Mouse (Mus musculus): ENCODE measurements at regions not wholly inside any gene's neighbourhood (a gene's known extent, or its start where the extent isn't known, plus 50 kb on each side); places are given as distances from the start of the nearest gene placed in this dataset.

DNA sequence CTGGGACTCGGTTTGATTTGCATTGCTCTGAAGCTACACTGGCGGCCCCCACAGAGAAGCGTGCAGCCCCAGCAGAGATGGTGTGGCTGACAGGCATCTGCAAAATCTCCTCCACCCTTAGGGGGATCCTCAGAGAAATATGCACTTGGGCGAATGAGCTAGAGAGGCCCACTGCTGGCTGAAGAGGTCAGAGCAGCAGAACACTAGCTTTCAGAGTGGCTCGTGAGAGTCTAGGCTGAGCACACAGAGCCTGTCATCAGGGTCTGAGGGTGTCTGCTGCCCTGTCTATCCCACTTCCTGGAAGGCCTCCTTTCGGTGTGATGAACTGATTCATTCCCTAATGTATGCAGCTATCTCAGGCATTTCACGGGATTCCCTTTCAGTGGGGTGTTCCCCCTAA is 225.1 kb downstream of the Tle3 start:
- Histone ChIP-seq H3K27ac (ENCODE audit: insufficient read depth, low read length) (no peak overlapping the region), H3K4me3 (ENCODE audit: low read depth, low read length) (no peak overlapping the region)
- TF ChIP-seq EP300 (IDR thresholded peaks at IDR 0.05; ENCODE audit: insufficient read depth, low read depth, low read length) = peak; percentile 39; the same call in 1 of the 2 replicates
- no peak for TF ChIP-seq POLR2A (IDR thresholded peaks at IDR 0.05; ENCODE audit: insufficient read depth, low read length)

DNA sequence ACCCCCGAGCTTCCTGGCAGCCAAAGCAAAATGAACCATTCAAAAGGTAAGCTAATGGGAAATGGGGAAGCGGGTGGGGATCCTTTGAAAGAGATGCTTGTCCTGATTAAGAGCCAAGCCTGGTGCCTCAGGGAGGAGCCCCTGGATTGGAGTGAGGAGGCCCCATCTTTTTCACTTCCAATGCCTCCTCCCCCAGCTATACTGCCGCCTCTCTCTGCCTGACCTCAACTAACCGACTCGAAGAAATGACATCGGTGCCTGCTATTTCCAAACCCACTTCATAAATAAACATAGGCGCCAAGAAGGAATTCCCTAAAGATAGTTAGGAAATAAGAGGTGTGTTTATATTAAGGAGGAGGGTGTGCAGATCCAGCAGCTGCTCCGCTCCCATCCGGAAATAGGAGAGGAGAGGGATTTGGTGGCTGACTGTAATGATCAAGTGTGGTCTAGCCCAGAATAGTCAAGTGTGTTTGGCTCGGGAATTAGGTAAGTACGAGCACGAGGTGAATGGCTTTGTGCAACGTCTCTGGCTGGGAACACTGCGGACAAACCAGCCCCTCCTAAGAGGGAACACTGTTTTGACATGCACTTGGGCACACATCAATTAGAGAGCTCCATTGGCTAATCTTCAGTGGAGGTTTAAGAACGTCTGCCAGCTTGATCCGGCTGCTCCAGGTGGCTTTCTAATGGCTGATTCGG is 224.4 kb downstream of the Tle3 start:
- no peaks in the 10 kb centered on the region for H3K36me3 ChIP-seq (ENCODE audit: control insufficient read depth, insufficient read depth, low read length, poor library complexity, severe bottlenecking)
- no peak overlapping the region for H3K9ac ChIP-seq (ENCODE audit: low read depth, poor library complexity, severe bottlenecking)
- no peak overlapping the region for H3K4me3 ChIP-seq (ENCODE audit: low read depth, low read length)
- TF ChIP-seq CTCF (IDR thresholded peaks at IDR 0.05; ENCODE audit: low read depth, low read length) (no peak), POLR2A (IDR thresholded peaks at IDR 0.05; ENCODE audit: insufficient read depth, low read length) (no peak), EP300 (IDR thresholded peaks at IDR 0.05; ENCODE audit: insufficient read depth, low read depth, low read length) (no peak)
- H3K4me1 ChIP-seq (ENCODE audit: control insufficient read depth, insufficient read depth, low read length) = peaks cover 13% of the 10 kb centered on the region
- H3K9me3 ChIP-seq (replicated peaks; ENCODE audit: control insufficient read depth, insufficient read depth, low read length, poor library complexity, severe bottlenecking) = no peaks in the 10 kb centered on the region
- no peak overlapping the region for H3K27ac ChIP-seq (ENCODE audit: insufficient read depth, low read length)
- no peaks in the 10 kb centered on the region for H3K27me3 ChIP-seq (ENCODE audit: control insufficient read depth, insufficient read depth, low read length, poor library complexity, severe bottlenecking)

More for the DNA sequence above, 225.1 kb downstream of the Tle3 start:
- Histone ChIP-seq H3K9ac (ENCODE audit: low read depth, poor library complexity, severe bottlenecking) (no peak overlapping the region), H3K4me1 (ENCODE audit: control insufficient read depth, insufficient read depth, low read length) (peaks cover 13% of the 10 kb centered on the region), H3K27me3 (ENCODE audit: control insufficient read depth, insufficient read depth, low read length, poor library complexity, severe bottlenecking) (no peaks in the 10 kb centered on the region), H3K9me3 (replicated peaks; ENCODE audit: control insufficient read depth, insufficient read depth, low read length, poor library complexity, severe bottlenecking) (no peaks in the 10 kb centered on the region), H3K36me3 (ENCODE audit: control insufficient read depth, insufficient read depth, low read length, poor library complexity, severe bottlenecking) (no peaks in the 10 kb centered on the region)

DNA sequence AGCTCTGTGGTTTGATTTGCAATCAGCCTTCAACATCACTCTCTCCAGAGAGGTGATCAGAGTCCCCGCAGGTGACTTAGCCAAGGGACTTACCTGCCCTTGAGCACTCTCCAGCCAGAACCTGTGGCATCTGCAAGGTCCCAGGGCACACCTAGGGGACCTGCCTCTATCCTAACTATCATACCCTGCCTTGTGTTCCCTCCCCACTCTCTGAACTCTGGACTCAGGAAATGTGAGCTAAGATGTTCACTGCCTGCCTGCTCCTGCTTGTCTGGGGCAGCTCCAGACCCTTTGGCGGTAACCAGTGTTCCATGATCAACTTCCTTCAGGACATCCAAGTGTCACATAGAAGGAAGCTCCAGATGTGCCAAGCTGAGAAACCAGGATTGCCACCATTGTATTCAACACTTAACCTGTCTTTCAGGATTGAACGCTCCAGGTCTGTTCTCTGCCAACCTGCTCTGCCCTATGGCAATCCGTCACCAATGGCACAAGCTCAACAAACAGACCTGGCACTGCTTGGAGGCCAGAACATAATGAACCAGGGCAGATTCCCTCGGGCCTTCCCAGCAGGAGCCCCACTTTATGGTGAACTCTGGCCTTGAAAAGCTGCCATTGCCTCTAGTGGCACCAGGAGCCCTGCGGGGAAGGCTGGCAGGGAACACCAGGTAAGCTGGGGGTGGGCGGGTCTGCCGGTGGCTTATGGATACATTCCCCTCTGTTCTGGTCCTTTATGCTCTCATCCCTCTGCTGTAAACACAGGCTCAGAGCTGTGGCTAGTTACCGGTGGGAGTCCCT is 223.2 kb downstream of the Tle3 start:
- no peaks in the 10 kb centered on the region for H3K9me3 ChIP-seq (replicated peaks; ENCODE audit: control insufficient read depth, insufficient read depth, low read length, poor library complexity, severe bottlenecking)
- no peaks in the 10 kb centered on the region for H3K27me3 ChIP-seq (ENCODE audit: control insufficient read depth, insufficient read depth, low read length, poor library complexity, severe bottlenecking)
- TF ChIP-seq POLR2A (IDR thresholded peaks at IDR 0.05; ENCODE audit: insufficient read depth, low read length) (no peak), EP300 (IDR thresholded peaks at IDR 0.05; ENCODE audit: insufficient read depth, low read depth, low read length) (no peak), CTCF (IDR thresholded peaks at IDR 0.05; ENCODE audit: low read depth, low read length) (no peak)
- no peak overlapping the region for H3K9ac ChIP-seq (ENCODE audit: low read depth, poor library complexity, severe bottlenecking)
- H3K36me3 ChIP-seq (ENCODE audit: control insufficient read depth, insufficient read depth, low read length, poor library complexity, severe bottlenecking) = no peaks in the 10 kb centered on the region
- H3K4me1 ChIP-seq (ENCODE audit: control insufficient read depth, insufficient read depth, low read length) = peaks cover 13% of the 10 kb centered on the region
- H3K4me3 ChIP-seq (ENCODE audit: low read depth, low read length) = no peak overlapping the region
- no peak overlapping the region for H3K27ac ChIP-seq (ENCODE audit: insufficient read depth, low read length)

DNA sequence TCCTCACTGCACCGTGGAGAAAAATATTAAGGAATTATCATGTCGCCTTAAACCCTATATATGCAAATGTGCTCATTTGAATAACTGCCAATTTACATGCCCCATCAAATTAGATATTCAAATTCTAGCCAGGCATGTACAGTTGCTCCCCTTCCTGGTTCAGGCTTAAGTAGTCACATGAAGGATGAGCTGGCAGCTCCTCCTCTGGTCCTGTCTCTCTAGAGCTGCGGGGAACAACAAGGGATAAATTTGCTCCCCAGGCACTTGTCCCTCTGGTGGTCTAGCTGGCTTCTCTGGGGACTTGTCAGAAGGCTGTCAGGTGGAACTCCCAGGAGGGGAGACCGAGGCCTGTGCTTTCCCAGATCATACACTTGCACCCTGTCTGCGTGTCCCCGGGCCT is 221.8 kb downstream of the Tle3 start:
- Histone ChIP-seq H3K4me1 (ENCODE audit: control insufficient read depth, insufficient read depth, low read length) (peaks cover 13% of the 10 kb centered on the region), H3K9me3 (replicated peaks; ENCODE audit: control insufficient read depth, insufficient read depth, low read length, poor library complexity, severe bottlenecking) (no peaks in the 10 kb centered on the region), H3K4me3 (ENCODE audit: low read depth, low read length) (no peak overlapping the region), H3K27me3 (ENCODE audit: control insufficient read depth, insufficient read depth, low read length, poor library complexity, severe bottlenecking) (no peaks in the 10 kb centered on the region), H3K9ac (ENCODE audit: low read depth, poor library complexity, severe bottlenecking) (no peak overlapping the region), H3K27ac (ENCODE audit: insufficient read depth, low read length) (no peak overlapping the region), H3K36me3 (ENCODE audit: control insufficient read depth, insufficient read depth, low read length, poor library complexity, severe bottlenecking) (no peaks in the 10 kb centered on the region)
- TF ChIP-seq CTCF (IDR thresholded peaks at IDR 0.05; ENCODE audit: low read depth, low read length) (no peak), EP300 (IDR thresholded peaks at IDR 0.05; ENCODE audit: insufficient read depth, low read depth, low read length) (no peak), POLR2A (IDR thresholded peaks at IDR 0.05; ENCODE audit: insufficient read depth, low read length) (no peak)

DNA sequence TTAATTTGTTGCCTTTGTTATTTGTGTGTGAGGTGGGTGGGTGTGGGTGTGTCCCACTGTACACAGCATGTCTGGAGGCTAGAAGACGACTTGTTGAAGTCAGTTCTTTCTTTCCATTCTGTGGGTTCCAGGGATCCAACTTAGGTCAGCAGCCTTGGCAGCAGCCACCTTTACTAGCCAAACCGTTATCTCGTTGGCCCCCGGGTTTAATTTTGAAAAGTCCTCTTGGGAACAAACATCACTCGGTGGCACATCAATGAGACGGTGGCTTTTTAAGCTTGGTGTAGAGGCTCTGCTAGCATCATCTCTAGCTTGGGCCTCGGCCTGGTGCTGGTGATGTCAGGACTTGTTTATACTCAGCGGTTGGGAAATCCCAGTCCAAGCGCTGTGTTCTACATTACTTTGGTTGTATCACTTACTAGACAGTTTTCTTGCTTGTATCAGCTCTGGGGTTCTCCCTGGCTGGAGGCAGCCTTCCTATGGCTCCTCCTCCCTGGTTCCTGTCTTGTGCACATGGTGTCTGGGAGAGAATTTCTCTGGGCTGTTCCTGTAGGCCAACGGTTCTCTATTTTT is 217.6 kb downstream of the Tle3 start:
- Histone ChIP-seq H3K27me3 (ENCODE audit: control insufficient read depth, insufficient read depth, low read length, poor library complexity, severe bottlenecking) (no peaks in the 10 kb centered on the region), H3K9ac (ENCODE audit: low read depth, poor library complexity, severe bottlenecking) (no peak overlapping the region)

More for the DNA sequence above, 217.6 kb downstream of the Tle3 start:
- Histone ChIP-seq H3K4me1 (ENCODE audit: control insufficient read depth, insufficient read depth, low read length) (no peaks in the 10 kb centered on the region), H3K9me3 (replicated peaks; ENCODE audit: control insufficient read depth, insufficient read depth, low read length, poor library complexity, severe bottlenecking) (no peaks in the 10 kb centered on the region), H3K36me3 (ENCODE audit: control insufficient read depth, insufficient read depth, low read length, poor library complexity, severe bottlenecking) (no peaks in the 10 kb centered on the region), H3K4me3 (ENCODE audit: low read depth, low read length) (no peak overlapping the region), H3K27ac (ENCODE audit: insufficient read depth, low read length) (no peak overlapping the region)
- TF ChIP-seq CTCF (IDR thresholded peaks at IDR 0.05; ENCODE audit: low read depth, low read length) (no peak), POLR2A (IDR thresholded peaks at IDR 0.05; ENCODE audit: insufficient read depth, low read length) (no peak), EP300 (IDR thresholded peaks at IDR 0.05; ENCODE audit: insufficient read depth, low read depth, low read length) (no peak)
